Mouse (Mus musculus) MEL (cell line): ENCODE measurements around the gene Rubcn. TPM values are rescaled to one million over a fixed set of nuclear protein-coding genes. Genes with fewer than 3 reads are reported as not detected.

Experiments
- DNase-seq: peaks from one replicate; pipeline ENCODE4 v3.0.0; 2011; ENCODE audit warnings: low read depth, low spot score
- H3K27ac ChIP-seq: 2 replicates; pipeline ENCODE4 v1.5.1; 2012; ENCODE audit warnings: low read depth, mild to moderate bottlenecking, control low read depth, low read length, moderate library complexity; ENCODE audit not compliant: control insufficient read depth
- H3K27me3 ChIP-seq, 2 experiments: fragments of 150-350 bp in 1 of 2; sonication (generic) in 1 of 2; 2 replicates each; pipeline ENCODE4 v1.6.1; 2012; ENCODE audit warnings: low read length in 2 of 2, mild to moderate bottlenecking in 2 of 2, improper control_type of control experiment in 1 of 2, moderate library complexity in 1 of 2; ENCODE audit not compliant: insufficient read depth in 2 of 2, control insufficient read depth in 1 of 2
- H3K36me3 ChIP-seq, 2 experiments: 2 replicates each; pipeline ENCODE4 v1.6.1; 2012 to 2014; ENCODE audit warnings: low read length in 2 of 2, improper control_type of control experiment in 1 of 2, inconsistent platforms in 1 of 2, mild to moderate bottlenecking in 1 of 2; ENCODE audit not compliant: insufficient read depth in 2 of 2, control insufficient read depth in 1 of 2
- H3K4me1 ChIP-seq, 2 experiments: fragments of 150-350 bp in 1 of 2; sonication (generic) in 1 of 2; 2 replicates each; pipeline ENCODE4 v1.6.1; 2012; ENCODE audit warnings: low read length in 2 of 2, improper control_type of control experiment in 1 of 2, mild to moderate bottlenecking in 1 of 2; ENCODE audit not compliant: insufficient read depth in 2 of 2, control insufficient read depth in 1 of 2
- H3K4me3 ChIP-seq, 2 experiments: fragments of 150-350 bp in 1 of 2; sonication (generic) in 1 of 2; 2 replicates each; pipeline ENCODE4 v1.5.1; 2012; ENCODE audit warnings: low read depth in 2 of 2, low read length in 2 of 2, mild to moderate bottlenecking in 2 of 2, moderate library complexity in 2 of 2, control low read depth in 1 of 2, improper control_type of control experiment in 1 of 2; ENCODE audit not compliant: control insufficient read depth in 1 of 2, insufficient read depth in 1 of 2
- H3K79me2 ChIP-seq: 2 replicates; pipeline ENCODE4 v1.6.1; 2012; ENCODE audit warnings: mild to moderate bottlenecking, low read length, moderate library complexity; ENCODE audit not compliant: control insufficient read depth, poor library complexity, insufficient read depth
- H3K9ac ChIP-seq: 2 replicates; pipeline ENCODE4 v1.6.1; 2012; ENCODE audit warnings: low read depth, mild to moderate bottlenecking, control low read depth, low read length, moderate library complexity; ENCODE audit not compliant: control insufficient read depth, poor library complexity, severe bottlenecking
- H3K9me3 ChIP-seq: fragments of 150-350 bp; sonication (generic); replicated peaks from 2 replicates; pipeline ENCODE4 v1.6.1; 2012; ENCODE audit warnings: mild to moderate bottlenecking, low read length, improper control_type of control experiment, moderate library complexity; ENCODE audit not compliant: insufficient read depth
- BHLHE40 ChIP-seq: IDR thresholded peaks from 2 replicates; pipeline ENCODE4 v1.6.1; 2012; ENCODE audit warnings: low read depth, mild to moderate bottlenecking, inconsistent platforms, low read length, improper control_type of control experiment, borderline replicate concordance
- CTCF ChIP-seq, 3 experiments: IDR thresholded peaks in 2 of 3; conservative IDR thresholded peaks in 1 of 3; 2 replicates each; pipeline ENCODE4 v1.5.1; 2011 to 2012; ENCODE audit warnings: low read length in 3 of 3, low read depth in 2 of 3, mild to moderate bottlenecking in 2 of 3, improper control_type of control experiment in 1 of 3, inconsistent platforms in 1 of 3, mixed read lengths in 1 of 3, moderate library complexity in 1 of 3; ENCODE audit not compliant: control insufficient read depth in 1 of 3, insufficient read depth in 1 of 3, poor library complexity in 1 of 3, severe bottlenecking in 1 of 3
- E2F4 ChIP-seq: IDR thresholded peaks from 2 replicates; pipeline ENCODE4 v1.6.1; 2011; ENCODE audit warnings: low read depth, low read length, improper control_type of control experiment, borderline replicate concordance
- ELF1 ChIP-seq: IDR thresholded peaks from 2 replicates; pipeline ENCODE4 v1.6.1; 2014; ENCODE audit warnings: low read depth, mild to moderate bottlenecking, inconsistent platforms, low read length, improper control_type of control experiment, moderate library complexity
- HCFC1 ChIP-seq: IDR thresholded peaks from 2 replicates; pipeline ENCODE4 v1.6.1; 2012; ENCODE audit warnings: low read depth, mild to moderate bottlenecking, inconsistent platforms, low read length, improper control_type of control experiment, moderate library complexity
- KAT2A ChIP-seq: conservative IDR thresholded peaks from 2 replicates; pipeline ENCODE4 v1.6.1; 2012; ENCODE audit warnings: low read depth, low read length, improper control_type of control experiment, inconsistent platforms
- MAFK ChIP-seq: IDR thresholded peaks from 2 replicates; pipeline ENCODE4 v1.6.1; 2011; ENCODE audit warnings: low read depth, mild to moderate bottlenecking, low read length, improper control_type of control experiment, borderline replicate concordance
- MAZ ChIP-seq: IDR thresholded peaks from 2 replicates; pipeline ENCODE4 v1.6.1; 2012; ENCODE audit warnings: low read depth, mild to moderate bottlenecking, inconsistent platforms, low read length, improper control_type of control experiment
- MEF2A ChIP-seq: IDR thresholded peaks from 2 replicates; pipeline ENCODE4 v1.6.1; 2014; ENCODE audit warnings: low read depth, mild to moderate bottlenecking, inconsistent platforms, low read length, improper control_type of control experiment; ENCODE audit not compliant: poor library complexity, insufficient replicate concordance, severe bottlenecking; ENCODE audit errors: extremely low read depth
- MYB ChIP-seq: IDR thresholded peaks from 2 replicates; pipeline ENCODE4 v1.6.1; 2011; ENCODE audit warnings: mild to moderate bottlenecking, low read depth, low read length, improper control_type of control experiment
- NRF1 ChIP-seq: IDR thresholded peaks from 2 replicates; pipeline ENCODE4 v1.6.1; 2014; ENCODE audit warnings: low read depth, mild to moderate bottlenecking, inconsistent platforms, low read length, improper control_type of control experiment, moderate library complexity; ENCODE audit not compliant: poor library complexity, insufficient read depth, severe bottlenecking
- POLR2A ChIP-seq, 2 experiments: IDR thresholded peaks; 2 replicates each; pipeline ENCODE4 v1.6.1; 2011 to 2012; ENCODE audit warnings: low read length in 2 of 2, mild to moderate bottlenecking in 2 of 2, control low read depth in 1 of 2, improper control_type of control experiment in 1 of 2, low read depth in 1 of 2, moderate library complexity in 1 of 2; ENCODE audit not compliant: control insufficient read depth in 1 of 2, insufficient read depth in 1 of 2, poor library complexity in 1 of 2
- POLR2AphosphoS2 ChIP-seq: IDR thresholded peaks from 2 replicates; pipeline ENCODE4 v1.6.1; 2011; ENCODE audit warnings: low read length, improper control_type of control experiment
- RAD21 ChIP-seq: IDR thresholded peaks from 2 replicates; pipeline ENCODE4 v1.6.1; 2011; ENCODE audit warnings: mild to moderate bottlenecking, low read depth, low read length, improper control_type of control experiment
- RCOR1 ChIP-seq: IDR thresholded peaks from 2 replicates; pipeline ENCODE4 v1.6.1; 2012; ENCODE audit warnings: low read depth, mild to moderate bottlenecking, inconsistent platforms, low read length, improper control_type of control experiment
- SIN3A ChIP-seq: IDR thresholded peaks from 2 replicates; pipeline ENCODE4 v1.6.1; 2012; ENCODE audit warnings: low read length, improper control_type of control experiment, inconsistent platforms
- SMC3 ChIP-seq: IDR thresholded peaks from 2 replicates; pipeline ENCODE4 v1.6.1; 2011; ENCODE audit warnings: low read depth, low read length, improper control_type of control experiment
- TBP ChIP-seq: IDR thresholded peaks from 2 replicates; pipeline ENCODE4 v1.8.0; 2011; ENCODE audit warnings: low read depth, low read length, improper control_type of control experiment
- TCF12 ChIP-seq: IDR thresholded peaks from 2 replicates; pipeline ENCODE4 v1.6.1; 2014; ENCODE audit warnings: low read depth, mild to moderate bottlenecking, inconsistent platforms, low read length, improper control_type of control experiment, moderate library complexity
- USF1 ChIP-seq: IDR thresholded peaks from 2 replicates; pipeline ENCODE4 v1.6.1; 2014; ENCODE audit warnings: low read depth, mild to moderate bottlenecking, inconsistent platforms, low read length, improper control_type of control experiment, moderate library complexity
- USF2 ChIP-seq, 2 experiments: IDR thresholded peaks; 2 replicates each; pipeline ENCODE4 v1.6.1; 2011 to 2012; ENCODE audit warnings: improper control_type of control experiment in 2 of 2, low read length in 2 of 2, borderline replicate concordance in 1 of 2, inconsistent platforms in 1 of 2, low read depth in 1 of 2, mild to moderate bottlenecking in 1 of 2; ENCODE audit not compliant: insufficient read depth in 1 of 2
- ZKSCAN1 ChIP-seq: IDR thresholded peaks from 2 replicates; pipeline ENCODE4 v1.6.1; 2012; ENCODE audit warnings: low read depth, mild to moderate bottlenecking, inconsistent platforms, low read length, improper control_type of control experiment, moderate library complexity
- ZMIZ1 ChIP-seq: IDR thresholded peaks from 2 replicates; pipeline ENCODE4 v1.6.1; 2012; ENCODE audit warnings: low read depth, mild to moderate bottlenecking, inconsistent platforms, low read length, improper control_type of control experiment, moderate library complexity
- polyA plus RNA-seq, 2 experiments: library from polyadenylated mRNA; stranded (reverse) in 1 of 2; unstranded in 1 of 2; fragments of >175 nt in 1 of 2; fragments of >200 nt in 1 of 2; gene quantifications; 2 replicates each; pipeline versions ENCODE4 v1.2.1 to v1.2.4; 2012; ENCODE audit warnings: low replicate concordance in 2 of 2, low read depth in 1 of 2; ENCODE audit not compliant: insufficient read length in 2 of 2, insufficient read depth in 1 of 2, missing spikeins in 1 of 2
- total RNA-seq: library from RNA; depleted of rRNA; stranded (reverse); fragments of 300-350 nt; gene quantifications from 2 replicates; pipeline ENCODE4 v1.2.3, GENCODE M21; 2012

The Rubcn gene
- total and polyA plus RNA-seq, 3 experiments, result 10.2 to 14.6 TPM; not detected in 1

DNA sequence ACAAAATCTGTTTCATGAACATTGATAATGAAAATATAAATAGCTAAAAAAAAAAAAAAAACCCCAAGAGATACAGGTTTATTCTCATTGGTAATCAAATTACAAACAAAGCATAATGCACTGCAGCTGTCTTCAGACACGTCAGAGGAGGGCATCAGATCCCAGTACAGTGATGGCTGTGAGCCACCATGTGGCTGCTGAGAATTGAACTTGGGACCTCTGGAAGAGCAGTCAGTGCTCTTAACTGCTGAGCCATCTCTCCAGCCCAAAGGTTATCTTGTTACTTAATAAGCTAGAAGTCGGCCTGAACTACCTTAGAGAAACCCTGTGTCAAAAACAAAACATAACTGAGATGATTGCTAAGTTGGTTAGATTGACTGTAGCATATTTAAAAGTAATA is 12.3 kb upstream of the Rubcn start:
- H3K27me3 ChIP-seq, result no peaks in the 10 kb centered on the region
- no peaks in the 10 kb centered on the region for H3K9me3 ChIP-seq
- no peak overlapping the region for H3K27ac ChIP-seq
- TF ChIP-seq HCFC1, result no peak
- no peak for TF ChIP-seq KAT2A
- no peak for TF ChIP-seq SIN3A
- TF ChIP-seq POLR2A (IDR thresholded peaks at IDR 0.05; ENCODE audit: control insufficient read depth in 1 of 2, insufficient read depth in 1 of 2, low read depth in 1 of 2, low read length in 2 of 2, poor library complexity in 1 of 2), result no peak
- TF ChIP-seq ELF1, result no peak
- TF ChIP-seq USF2 (IDR thresholded peaks at IDR 0.05; ENCODE audit: borderline replicate concordance in 1 of 2, insufficient read depth in 1 of 2, low read depth in 1 of 2, low read length in 2 of 2), result no peak
- TF ChIP-seq POLR2AphosphoS2, result no peak
- no peak for TF ChIP-seq USF1
- TF ChIP-seq SMC3, result no peak
- no peak for TF ChIP-seq RAD21
- no peak for TF ChIP-seq MEF2A
- TF ChIP-seq, all 39 proteins: peak for 0
- no peak overlapping the region for H3K4me3 ChIP-seq
- H3K36me3 ChIP-seq, result peaks cover 0 to 17% of the 10 kb centered on the region in 2 experiments; a peak in 2 of 4 replicates
- H3K4me1 ChIP-seq, result no peaks in the 10 kb centered on the region
- H3K9ac ChIP-seq, result no peak overlapping the region
- DNase-seq, result no peak
- H3K79me2 ChIP-seq, result no peaks in the 10 kb centered on the region; the same call in 1 of the 2 replicates

DNA sequence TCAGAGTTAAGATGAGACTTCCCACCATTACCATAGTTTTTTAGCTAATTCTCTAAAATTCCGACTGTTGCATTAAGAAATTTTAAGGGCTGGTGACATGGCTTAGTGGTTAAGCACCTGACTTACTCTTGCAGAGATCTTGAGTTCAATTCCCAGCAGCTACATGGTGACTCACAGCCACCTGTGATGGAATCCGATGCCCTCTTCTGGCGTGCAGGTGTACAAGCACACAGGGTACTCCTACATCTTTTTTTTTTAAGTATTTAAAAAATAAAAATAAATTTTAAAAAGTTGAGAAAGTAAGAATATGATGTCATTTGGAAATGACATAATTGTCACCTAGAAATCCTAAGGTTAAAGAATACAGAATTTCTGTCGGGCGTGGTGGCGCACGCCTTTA is 10.4 kb upstream of the Rubcn start:
- DNase-seq, result peak; percentile 43
- Histone ChIP-seq H3K79me2 (peaks cover 4% of the 10 kb centered on the region), H3K4me1 (no peaks in the 10 kb centered on the region), H3K27ac (no peak overlapping the region), H3K36me3 (peaks cover 0 to 21% of the 10 kb centered on the region in 2 experiments; a peak in 2 of 4 replicates), H3K9ac (no peak overlapping the region), H3K27me3 (no peaks in the 10 kb centered on the region), H3K9me3 (no peaks in the 10 kb centered on the region), H3K4me3 (no peak overlapping the region)
- TF ChIP-seq TCF12 (no peak), RAD21 (peak; percentile 25), CTCF (IDR thresholded peaks at IDR 0.05 in 2 of 3, conservative IDR thresholded peaks at IDR 0.05 in 1 of 3; ENCODE audit: control insufficient read depth in 1 of 3, insufficient read depth in 1 of 3, low read depth in 2 of 3, low read length in 3 of 3, poor library complexity in 1 of 3, severe bottlenecking in 1 of 3) (peak in 2 of 3 experiments; percentile 39 to 51; a peak in 4 of 6 replicates), SMC3 (peak; percentile 40), USF2 (IDR thresholded peaks at IDR 0.05; ENCODE audit: borderline replicate concordance in 1 of 2, insufficient read depth in 1 of 2, low read depth in 1 of 2, low read length in 2 of 2) (no peak)

DNA sequence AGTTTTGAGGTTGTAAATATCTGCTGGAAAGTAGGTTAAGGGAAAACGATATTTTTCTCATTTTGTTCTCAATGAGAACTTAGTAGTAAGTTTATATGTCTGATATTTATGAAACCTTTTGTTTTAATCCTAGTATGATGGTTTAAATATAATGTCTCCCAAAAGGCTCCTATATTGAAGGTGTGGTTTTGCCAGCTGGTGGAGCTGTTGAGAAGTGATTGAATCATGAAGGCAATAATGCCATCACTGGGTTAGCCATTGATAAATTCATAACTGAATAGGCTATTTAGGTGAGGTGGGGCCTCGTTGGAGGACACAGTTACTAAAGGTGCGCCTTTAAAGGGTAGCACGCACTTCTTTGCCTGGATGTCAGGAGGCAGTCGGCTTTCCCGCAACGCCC is 4.0 kb upstream of the Rubcn start:
- DNase-seq, result no peak
- peaks cover 29% of the 10 kb centered on the region for H3K79me2 ChIP-seq
- TF ChIP-seq HCFC1 (no peak), TBP (no peak), RAD21 (peak; percentile 10), RCOR1 (no peak), ZKSCAN1 (no peak), CTCF (IDR thresholded peaks at IDR 0.05 in 2 of 3, conservative IDR thresholded peaks at IDR 0.05 in 1 of 3; ENCODE audit: control insufficient read depth in 1 of 3, insufficient read depth in 1 of 3, low read depth in 2 of 3, low read length in 3 of 3, poor library complexity in 1 of 3, severe bottlenecking in 1 of 3) (peak in 1 of 3 experiments; percentile 33; a peak in 2 of 6 replicates), USF1 (no peak), MYB (no peak), BHLHE40 (no peak), MAFK (no peak), NRF1 (no peak), POLR2A (IDR thresholded peaks at IDR 0.05; ENCODE audit: control insufficient read depth in 1 of 2, insufficient read depth in 1 of 2, low read depth in 1 of 2, low read length in 2 of 2, poor library complexity in 1 of 2) (no peak), MAZ (no peak), SMC3 (no peak), E2F4 (no peak), ZMIZ1 (no peak)
- peaks cover 0 to 7% of the 10 kb centered on the region in 2 experiments; a peak in 3 of 4 replicates for H3K4me1 ChIP-seq
- no peak overlapping the region for H3K9ac ChIP-seq
- no peaks in the 10 kb centered on the region for H3K9me3 ChIP-seq
- H3K4me3 ChIP-seq, result no peak overlapping the region
- H3K36me3 ChIP-seq, result peaks cover 8 to 10% of the 10 kb centered on the region in 2 experiments
- no peaks in the 10 kb centered on the region for H3K27me3 ChIP-seq
- no peak overlapping the region for H3K27ac ChIP-seq
